Mouse (Mus musculus) C3H10T1/2 (cell line): ENCODE results near the gene Rab23. TPM values are rescaled to one million over a fixed set of nuclear protein-coding genes. Genes with fewer than 3 reads are reported as not detected.

Source experiments
- polyA plus RNA-seq, 2 experiments: library from polyadenylated mRNA; unstranded; fragments of >200 nt; fragmentation: generic; extraction: Trizol; gene quantifications; one replicate each; pipeline ENCODE4 v1.2.1; 2012; ENCODE audit warnings: missing spikeins in 2 of 2

The Rab23 gene
- polyA plus RNA-seq: 10 to 100 TPM in 1 of 2 experiments, 1 to 10 TPM in 1; 1.8 to 11.2 TPM

DNA sequence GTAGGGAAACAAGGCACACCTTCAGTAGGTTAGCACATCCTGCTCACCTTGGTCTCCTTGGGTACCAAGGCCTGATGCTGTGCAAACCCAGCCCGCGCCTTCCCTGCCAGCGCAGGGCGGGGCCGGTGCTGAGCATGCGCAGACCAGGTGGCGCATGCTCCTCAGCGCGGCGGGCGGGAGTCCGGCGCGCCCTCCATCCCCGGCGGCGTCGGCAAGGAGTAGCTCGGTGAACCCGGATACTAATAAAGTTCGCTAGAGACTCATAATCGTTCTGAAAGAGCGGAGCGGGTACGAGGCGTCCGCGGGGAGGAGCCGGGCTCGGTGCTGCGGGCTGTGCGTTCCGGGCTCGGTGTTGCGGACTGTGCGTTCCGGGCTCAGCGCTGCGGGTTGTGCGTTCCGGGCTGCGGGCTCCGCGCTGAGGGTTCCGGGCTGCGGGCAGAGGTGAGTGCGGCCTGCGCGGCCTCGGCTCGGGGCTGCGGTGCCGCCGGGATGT lies at the start of gene Rab23:
Rab23 (plus strand) TSS at position 155 of the 493 bp plus-strand sequence.

DNA sequence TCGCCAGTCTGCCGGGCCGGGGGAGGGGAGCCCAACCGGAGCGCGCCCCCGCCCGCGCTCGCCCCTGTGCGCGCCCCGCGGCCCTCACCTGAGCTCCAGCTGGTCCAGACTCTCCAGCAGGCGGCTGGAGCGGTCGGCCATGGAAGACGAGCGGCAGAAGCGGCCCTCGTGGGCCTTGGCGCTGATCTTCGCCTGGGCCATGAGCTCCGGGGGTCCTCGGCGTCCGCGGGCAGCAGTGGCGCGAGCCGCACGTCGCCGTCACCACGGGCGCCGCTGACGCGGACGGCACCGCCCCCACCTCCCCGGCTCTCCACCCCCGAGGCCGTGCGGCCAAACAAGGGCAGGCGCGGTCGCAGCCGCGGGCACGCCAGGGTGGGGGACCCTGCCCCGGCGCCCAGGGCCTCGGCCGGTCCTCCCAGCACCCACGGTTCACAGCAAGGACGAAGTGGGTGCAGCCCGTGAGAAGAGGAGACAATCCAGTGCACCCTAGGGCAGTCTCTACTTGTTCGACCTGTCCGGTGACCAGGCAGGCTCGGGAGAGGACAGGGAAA lies 37.9 kb downstream of the Rab23 start, which contains the start of gene Bag2:
Bag2 (minus strand) TSS at position 305 of the 551 bp plus-strand sequence.

Other genes starting within 250 kb of the Rab23 start
- gene Prim2, start 50.1 kb upstream of the Rab23 start, polyA plus RNA-seq: 10 to 100 TPM in 1 of 2 experiments, 1 to 10 TPM in 1; 6.0 to 15.2 TPM
- 10 to 100 TPM in 1 of 2 experiments, 1 to 10 TPM in 1; 6.2 to 16.7 TPM for gene Bag2, start 37.9 kb downstream of the Rab23 start, polyA plus RNA-seq
- gene Zfp451, start 94.7 kb downstream of the Rab23 start, polyA plus RNA-seq: 1 to 10 TPM; 2.0 to 9.9 TPM
- 1 to 10 TPM; 1.3 to 4.3 TPM for gene Bend6, start 187.9 kb downstream of the Rab23 start, polyA plus RNA-seq
- gene Dst, start 188.3 kb downstream of the Rab23 start, polyA plus RNA-seq: 10 to 100 TPM in 1 of 2 experiments, 1 to 10 TPM in 1; 1.8 to 14.6 TPM